Mouse (Mus musculus) olfactory bulb, adult 2 months (tissue): Measurements from ENCODE around the gene Selplg.

Source experiments
- CTCF ChIP-seq: fragments of 200-500 bp; IDR thresholded peaks from 2 replicates; pipeline ENCODE4 v1.5.1; 2012; ENCODE audit warnings: low read depth, mild to moderate bottlenecking, low read length, moderate library complexity; ENCODE audit not compliant: insufficient read depth
- POLR2A ChIP-seq: fragments of 200-500 bp; IDR thresholded peaks from 2 replicates; pipeline ENCODE4 v1.6.1; 2012; ENCODE audit warnings: mild to moderate bottlenecking, low read depth, low read length, moderate library complexity; ENCODE audit not compliant: insufficient read depth

- TF ChIP-seq CTCF: no peak
- TF ChIP-seq POLR2A: no peak
Measured at GRCm38 (mm10) chr5:113855696-113856095, 23.3 kb upstream of the Selplg start.
